Mouse (Mus musculus) cerebellum, adult 2 months (tissue): ENCODE results near the gene Coq10a.

Experiments
- CTCF ChIP-seq: fragments of 200-500 bp; IDR thresholded peaks from 2 replicates; pipeline ENCODE4 v1.5.1; 2011; ENCODE audit warnings: low read depth, mild to moderate bottlenecking, control low read depth, low read length, moderate library complexity, borderline replicate concordance; ENCODE audit not compliant: insufficient read depth
- POLR2A ChIP-seq: fragments of 200-500 bp; IDR thresholded peaks from 2 replicates; pipeline ENCODE4 v1.6.1; 2011; ENCODE audit warnings: low read length, control low read depth, borderline replicate concordance; ENCODE audit not compliant: insufficient read depth

GRCm38 (mm10) chr10:128413076-128413475 is 44.3 kb upstream of the Coq10a start:
- TF ChIP-seq CTCF (no peak), POLR2A (no peak)
